Mouse (Mus musculus) neural tube, embryonic 11.5 days (tissue): Measurements from ENCODE around the gene Adamtsl2. TPM values are rescaled to one million over a fixed set of nuclear protein-coding genes. Genes with fewer than 3 reads are reported as not detected.

Experiments used
- ATAC-seq: fragments of 200-750 bp; cut with Nextera tagmentation; 2 replicates; pipeline ENCODE4 v1.8.0; 2017; ENCODE audit warnings: moderate number of reproducible peaks, mild to moderate bottlenecking, moderate TSS enrichment, moderate library complexity; ENCODE audit not compliant: insufficient read depth, low FRiP score, low TSS enrichment
- DNase-seq: peaks from one replicate; pipeline ENCODE4 v3.0.0-alpha.2; 2015; ENCODE audit warnings: low spot score
- H3K27ac ChIP-seq: fragments of 300-500 bp; sonication (generic); 2 replicates; pipeline ENCODE4 v1.5.1; 2014; ENCODE audit warnings: low read depth, mild to moderate bottlenecking, low read length
- H3K27me3 ChIP-seq: fragments of 300-500 bp; sonication (generic); 2 replicates; pipeline ENCODE4 v1.6.1; 2014; ENCODE audit warnings: mild to moderate bottlenecking, low read length, mixed read lengths; ENCODE audit not compliant: control insufficient read depth, insufficient read depth
- H3K36me3 ChIP-seq: fragments of 300-500 bp; sonication (generic); 2 replicates; pipeline ENCODE4 v1.6.1; 2014; ENCODE audit warnings: mild to moderate bottlenecking, low read length, moderate library complexity, mixed read lengths; ENCODE audit not compliant: control insufficient read depth, insufficient read depth
- H3K4me1 ChIP-seq: fragments of 300-500 bp; sonication (generic); 2 replicates; pipeline ENCODE4 v1.6.1; 2014; ENCODE audit warnings: low read length, mixed read lengths; ENCODE audit not compliant: control insufficient read depth, insufficient read depth
- H3K4me2 ChIP-seq: fragments of 300-500 bp; sonication (generic); 2 replicates; pipeline ENCODE4 v1.6.1; 2014; ENCODE audit warnings: low read depth, mild to moderate bottlenecking, moderate library complexity
- H3K4me3 ChIP-seq: fragments of 300-500 bp; sonication (generic); 2 replicates; pipeline ENCODE4 v1.5.1; 2014; ENCODE audit warnings: low read depth, low read length
- H3K9ac ChIP-seq: fragments of 300-500 bp; sonication (generic); 2 replicates; pipeline ENCODE4 v1.6.1; 2014; ENCODE audit warnings: mild to moderate bottlenecking, low read length
- H3K9me3 ChIP-seq: fragments of 300-500 bp; sonication (generic); 2 replicates; pipeline ENCODE4 v1.6.1; 2016; ENCODE audit warnings: low read length; ENCODE audit not compliant: control insufficient read depth
- WGBS: fragments of 180-500 bp; shearing (Covaris S2); extraction: QIAGEN DNeasy Blood & Tissue Kit; methylation state at CpG from one replicate; pipeline ENCODE4 v1.1.7; 2014; 5-methylcytosine and 5-hydroxymethylcytosine counted together
- polyA plus RNA-seq: library from polyadenylated mRNA; unstranded; fragments of >200 nt; fragmentation: Nextera tagmentation; extraction: Ambion mirVana; gene quantifications from 2 replicates; pipeline ENCODE4 v1.2.1, GENCODE M21; 2014

The Adamtsl2 gene
- polyA plus RNA-seq, 1 experiment from 2014 or later: 7.2 TPM

GRCm38 (mm10) chr2:27070247-27070813, 8.8 kb upstream of the Adamtsl2 start:
- no peak overlapping the region for H3K4me3 ChIP-seq
- H3K4me2 ChIP-seq: no peak overlapping the region
- no peaks in the 10 kb centered on the region for H3K27me3 ChIP-seq
- no peak overlapping the region for H3K27ac ChIP-seq
- ATAC-seq: no peak
- H3K9me3 ChIP-seq: no peaks in the 10 kb centered on the region
- no peak for DNase-seq
- peaks cover 8% of the 10 kb centered on the region; the same call in 1 of the 2 replicates for H3K4me1 ChIP-seq
- H3K36me3 ChIP-seq: no peaks in the 10 kb centered on the region
- 84% methylated on average over 2 of the region's 2 CpGs for WGBS
- H3K9ac ChIP-seq: no peak overlapping the region

GRCm38 (mm10) chr2:27071137-27071536, 8.0 kb upstream of the Adamtsl2 start:
- no peak for DNase-seq
- Histone ChIP-seq H3K27ac (no peak overlapping the region), H3K4me3 (no peak overlapping the region), H3K27me3 (no peaks in the 10 kb centered on the region), H3K4me2 (no peak overlapping the region), H3K4me1 (peaks cover 8% of the 10 kb centered on the region; the same call in 1 of the 2 replicates), H3K36me3 (no peaks in the 10 kb centered on the region), H3K9me3 (no peaks in the 10 kb centered on the region), H3K9ac (no peak overlapping the region)
- 57% methylated on average over 4 of the region's 4 CpGs for WGBS
- no peak for ATAC-seq

- ATAC-seq (no peak), DNase-seq (no peak)
- peaks cover 8% of the 10 kb centered on the region; the same call in 1 of the 2 replicates for H3K4me1 ChIP-seq
- H3K9ac ChIP-seq: no peak within 1 kb of the TSS
- no peak within 1 kb of the TSS for H3K4me3 ChIP-seq
- H3K27me3 ChIP-seq: no peaks in the 10 kb centered on the region
- no peaks in the 10 kb centered on the region for H3K9me3 ChIP-seq
- H3K4me2 ChIP-seq: no peak within 1 kb of the TSS
- no peak within 1 kb of the TSS for H3K27ac ChIP-seq
- no peaks in the 10 kb centered on the region for H3K36me3 ChIP-seq
- WGBS: 74% methylated on average over 2 of the region's 2 CpGs
Observed at GRCm38 (mm10) chr2:27071978-27072377, 7.2 kb upstream of the Adamtsl2 start, which contains the start of gene Mymk. TSS of gene Mymk (minus strand) at chr2:27072179.

GRCm38 (mm10) chr2:27073407-27073806, 5.8 kb upstream of the Adamtsl2 start:
- no peaks in the 10 kb centered on the region for H3K36me3 ChIP-seq
- no peak overlapping the region for H3K9ac ChIP-seq
- no peak overlapping the region for H3K4me3 ChIP-seq
- no peak for DNase-seq
- peaks cover 9% of the 10 kb centered on the region; the same call in 1 of the 2 replicates for H3K4me1 ChIP-seq
- H3K27me3 ChIP-seq: no peaks in the 10 kb centered on the region
- no peak overlapping the region for H3K27ac ChIP-seq
- ATAC-seq: no peak
- 69% methylated on average over 4 of the region's 4 CpGs for WGBS
- H3K9me3 ChIP-seq: no peaks in the 10 kb centered on the region
- H3K4me2 ChIP-seq: no peak overlapping the region

- DNase-seq (no peak), ATAC-seq (no peak)
- Histone ChIP-seq H3K4me2 (no peak overlapping the region), H3K9ac (no peak overlapping the region), H3K9me3 (no peaks in the 10 kb centered on the region), H3K4me1 (peaks cover 19% of the 10 kb centered on the region), H3K4me3 (no peak overlapping the region), H3K27ac (no peak overlapping the region), H3K36me3 (no peaks in the 10 kb centered on the region), H3K27me3 (no peaks in the 10 kb centered on the region)
- 76% methylated on average over 4 of the region's 4 CpGs for WGBS
Observed at GRCm38 (mm10) chr2:27074804-27075203, 4.4 kb upstream of the Adamtsl2 start.

GRCm38 (mm10) chr2:27075485-27075884, 3.7 kb upstream of the Adamtsl2 start:
- Histone ChIP-seq H3K4me3 (no peak overlapping the region), H3K9me3 (no peaks in the 10 kb centered on the region), H3K4me2 (no peak overlapping the region), H3K4me1 (peaks cover 19% of the 10 kb centered on the region), H3K36me3 (no peaks in the 10 kb centered on the region), H3K9ac (no peak overlapping the region), H3K27me3 (no peaks in the 10 kb centered on the region), H3K27ac (no peak overlapping the region)
- DNase-seq: peak; percentile 37
- no peak for ATAC-seq
- 70% methylated on average over 3 of the region's 3 CpGs for WGBS

GRCm38 (mm10) chr2:27077655-27078244, 1.4 kb upstream of the Adamtsl2 start:
- H3K4me2 ChIP-seq: no peak overlapping the region
- peaks cover 18% of the 10 kb centered on the region for H3K4me1 ChIP-seq
- no peaks in the 10 kb centered on the region for H3K9me3 ChIP-seq
- no peak overlapping the region for H3K9ac ChIP-seq
- no peaks in the 10 kb centered on the region for H3K27me3 ChIP-seq
- DNase-seq (no peak), ATAC-seq (no peak)
- WGBS: 72% methylated on average over 10 of the region's 10 CpGs
- H3K4me3 ChIP-seq: no peak overlapping the region
- no peak overlapping the region for H3K27ac ChIP-seq
- no peaks in the 10 kb centered on the region for H3K36me3 ChIP-seq

GRCm38 (mm10) chr2:27078312-27078711, 867 bp upstream of the Adamtsl2 start:
- ATAC-seq: no peak
- Histone ChIP-seq H3K4me1 (peaks cover 15% of the 10 kb centered on the region), H3K4me3 (no peak overlapping the region), H3K36me3 (no peaks in the 10 kb centered on the region), H3K9ac (no peak overlapping the region), H3K4me2 (no peak overlapping the region), H3K27me3 (no peaks in the 10 kb centered on the region), H3K27ac (no peak overlapping the region), H3K9me3 (no peaks in the 10 kb centered on the region)
- WGBS: 31% methylated on average over 2 of the region's 2 CpGs
- DNase-seq: no peak

- no peak for ATAC-seq
- Histone ChIP-seq H3K27ac (no peak overlapping the region), H3K9ac (peak overlapping the region; percentile 20; the same call in 1 of the 2 replicates), H3K9me3 (no peaks in the 10 kb centered on the region), H3K36me3 (no peaks in the 10 kb centered on the region), H3K4me2 (peak overlapping the region; percentile 26; the same call in 1 of the 2 replicates), H3K27me3 (no peaks in the 10 kb centered on the region), H3K4me3 (no peak overlapping the region), H3K4me1 (peaks cover 15% of the 10 kb centered on the region)
- peak; percentile 50 for DNase-seq
- 55% methylated on average over 2 of the region's 2 CpGs for WGBS
Observed at GRCm38 (mm10) chr2:27079649-27080048, 470 bp downstream of the Adamtsl2 start.
